Mouse (Mus musculus): ENCODE results near the gene Clpp. TPM values are rescaled to one million over a fixed set of nuclear protein-coding genes. Genes with fewer than 3 reads are reported as not detected.

The Clpp gene
- polyA plus RNA-seq, 1 experiment from 2014 or later = 168 TPM

DNA sequence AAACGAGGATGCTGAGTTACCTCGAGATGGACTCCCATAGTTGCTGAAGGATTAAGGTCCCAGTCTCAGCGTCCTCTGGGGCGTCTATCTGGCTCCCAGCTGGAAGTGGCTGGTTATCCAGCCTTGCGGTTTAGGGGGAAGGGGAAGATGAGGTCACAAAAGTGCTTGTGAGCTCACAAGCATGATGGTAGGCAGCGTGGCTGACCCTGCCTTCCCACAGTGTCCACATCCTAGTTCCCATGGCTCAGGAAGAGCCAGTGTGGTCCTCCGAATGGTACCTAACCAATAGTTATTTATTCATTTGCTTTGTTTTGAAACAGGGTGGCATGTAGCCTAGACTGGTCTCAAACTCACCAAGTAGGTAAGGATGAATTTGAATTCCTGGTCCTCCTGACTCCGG is 51.4 kb downstream of the Clpp start, which contains the start of gene Slc25a41:
Slc25a41 (minus strand) TSS at position 101 of the 400 bp plus-strand sequence.
- no peak within 1 kb of the TSS for H3K9ac ChIP-seq (replicated peaks)
- no peak within 1 kb of the TSS for H3K27ac ChIP-seq
- H3K4me2 ChIP-seq (replicated peaks) = no peak within 1 kb of the TSS

More for the DNA sequence above, 51.4 kb downstream of the Clpp start, which contains the start of gene Slc25a41:
- WGBS = 76% methylated on average over 8 of the region's 8 CpGs
- Histone ChIP-seq H3K9me3 (no peaks in the 10 kb centered on the region), H3K36me3 (peaks cover 20% of the 10 kb centered on the region), H3K27me3 (peaks cover 15% of the 10 kb centered on the region), H3K4me3 (replicated peaks) (no peak within 1 kb of the TSS), H3K4me1 (replicated peaks) (no peaks in the 10 kb centered on the region)
- ATAC-seq = no peak

Other genes with a start within 250 kb of the Clpp start
- gene Nrtn, start 232.8 kb upstream of the Clpp start, polyA plus RNA-seq (2015; fragmentation: Nextera tagmentation; extraction: Ambion mirVana) = 2.9 and 4.0 TPM in 2 replicates
- 63.7 TPM in 2 replicates for gene Dus3l, start 225.5 kb upstream of the Clpp start, polyA plus RNA-seq (2015; fragmentation: Nextera tagmentation; extraction: Ambion mirVana)
- gene Prr22, start 220.1 kb upstream of the Clpp start, polyA plus RNA-seq (2015; fragmentation: Nextera tagmentation; extraction: Ambion mirVana) = 1.7 and 1.9 TPM in 2 replicates
- 4.0 and 6.3 TPM in 2 replicates for gene Rfx2, start 159.3 kb upstream of the Clpp start, polyA plus RNA-seq (2015; fragmentation: Nextera tagmentation; extraction: Ambion mirVana)
- gene Acsbg2, start 115.9 kb upstream of the Clpp start, polyA plus RNA-seq (2015; fragmentation: Nextera tagmentation; extraction: Ambion mirVana) = not detected in 2 replicates
- gene 1700061G19Rik, start 114.8 kb upstream of the Clpp start, polyA plus RNA-seq (2015; fragmentation: Nextera tagmentation; extraction: Ambion mirVana) = 0.43 and 0.74 TPM in 2 replicates
- gene Mllt1, start 54.9 kb upstream of the Clpp start, polyA plus RNA-seq (2015; fragmentation: Nextera tagmentation; extraction: Ambion mirVana) = 74.6 and 90.0 TPM in 2 replicates
- not detected in 2 replicates for gene Acer1, start 8.2 kb upstream of the Clpp start, polyA plus RNA-seq (2015; fragmentation: Nextera tagmentation; extraction: Ambion mirVana)
- gene Alkbh7, start 7.0 kb downstream of the Clpp start, polyA plus RNA-seq (2015; fragmentation: Nextera tagmentation; extraction: Ambion mirVana) = 40.2 and 45.5 TPM in 2 replicates
- 0.64 TPM in 1 of 2 replicates, not detected in the other for gene Pspn, start 9.7 kb downstream of the Clpp start, polyA plus RNA-seq (2015; fragmentation: Nextera tagmentation; extraction: Ambion mirVana)
- 68.0 and 74.8 TPM in 2 replicates for gene Gtf2f1, start 21.0 kb downstream of the Clpp start, polyA plus RNA-seq (2015; fragmentation: Nextera tagmentation; extraction: Ambion mirVana)
- 0.28 and 0.75 TPM in 2 replicates for gene Gm17949, start 21.2 kb downstream of the Clpp start, polyA plus RNA-seq (2015; fragmentation: Nextera tagmentation; extraction: Ambion mirVana)
- gene Khsrp, start 41.2 kb downstream of the Clpp start, polyA plus RNA-seq (2015; fragmentation: Nextera tagmentation; extraction: Ambion mirVana) = 33.1 and 39.1 TPM in 2 replicates
- not detected in 2 replicates for gene Slc25a41, start 51.3 kb downstream of the Clpp start, polyA plus RNA-seq (2015; fragmentation: Nextera tagmentation; extraction: Ambion mirVana)
- 0.73 and 1.2 TPM in 2 replicates for gene Crb3, start 68.8 kb downstream of the Clpp start, polyA plus RNA-seq (2015; fragmentation: Nextera tagmentation; extraction: Ambion mirVana)
- 24.3 and 26.9 TPM in 2 replicates for gene Slc25a23, start 69.6 kb downstream of the Clpp start, polyA plus RNA-seq (2015; fragmentation: Nextera tagmentation; extraction: Ambion mirVana)
- gene Dennd1c, start 88.2 kb downstream of the Clpp start, polyA plus RNA-seq (2015; fragmentation: Nextera tagmentation; extraction: Ambion mirVana) = 3.1 and 4.5 TPM in 2 replicates
- gene Tubb4a, start 97.5 kb downstream of the Clpp start, polyA plus RNA-seq (2015; fragmentation: Nextera tagmentation; extraction: Ambion mirVana) = 307 and 321 TPM in 2 replicates
- gene Tnfsf9, start 115.0 kb downstream of the Clpp start, polyA plus RNA-seq (2015; fragmentation: Nextera tagmentation; extraction: Ambion mirVana) = 5.7 and 6.6 TPM in 2 replicates
- 0.44 and 0.82 TPM in 2 replicates for gene Cd70, start 159.5 kb downstream of the Clpp start, polyA plus RNA-seq (2015; fragmentation: Nextera tagmentation; extraction: Ambion mirVana)
- not detected in 2 replicates for gene Tnfsf14, start 203.9 kb downstream of the Clpp start, polyA plus RNA-seq (2015; fragmentation: Nextera tagmentation; extraction: Ambion mirVana)
- gene C3, start 237.8 kb downstream of the Clpp start, polyA plus RNA-seq (2015; fragmentation: Nextera tagmentation; extraction: Ambion mirVana) = 0.34 and 1.1 TPM in 2 replicates